Mouse (Mus musculus) MEL-GATA-1-ER (cell line): ENCODE measurements around the gene Stkld1.

ENCODE experiments used
- DNase-seq: peaks from one replicate; pipeline ENCODE4 v3.0.0-alpha.2; 2012; ENCODE audit warnings: low read depth; ENCODE audit errors: extremely low read depth

Gene Stkld1

DNA sequence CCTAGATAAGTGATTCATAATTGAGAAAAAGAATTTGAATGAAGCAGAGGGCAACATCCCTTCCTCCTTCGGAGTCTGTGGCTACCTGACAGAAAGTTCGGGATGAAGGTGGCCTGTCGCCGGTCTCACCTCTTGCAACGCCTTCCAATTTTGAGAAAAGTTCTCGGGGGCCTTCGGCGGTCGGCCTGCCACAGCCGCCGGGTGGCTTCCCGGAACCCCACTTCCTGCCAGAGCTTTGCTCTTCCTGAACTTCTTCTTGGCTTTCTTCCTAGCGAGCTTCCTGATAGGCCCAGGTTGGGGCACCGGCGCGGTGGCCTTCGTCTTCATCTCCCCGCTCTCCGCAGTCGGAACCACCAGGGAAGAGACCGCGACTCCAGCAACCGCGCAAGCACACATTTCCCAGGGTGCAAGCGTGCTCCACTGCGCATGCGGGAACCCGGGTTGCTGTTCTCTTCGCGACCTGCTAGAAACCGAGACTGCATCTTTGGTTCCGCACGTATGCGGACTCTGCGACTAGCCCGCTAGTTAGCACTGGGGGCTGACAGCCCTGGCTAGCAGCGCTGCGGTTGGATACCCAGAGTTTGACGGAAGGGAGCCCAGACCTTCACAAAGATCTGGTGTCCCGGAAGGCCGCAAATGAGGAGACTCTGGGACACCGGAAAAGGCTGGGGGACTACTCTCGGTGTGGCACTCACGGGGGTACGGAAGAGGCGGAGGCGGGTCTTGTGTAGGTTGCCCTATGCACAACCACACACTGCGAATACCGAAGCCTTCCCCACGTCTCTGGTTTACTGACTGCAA is 30.3 kb downstream of the Stkld1 start, which contains the start of gene Rexo4:
Rexo4 (minus strand) TSS at position 464 of the 801 bp plus-strand sequence.
- DNase-seq, result peak; percentile 88

DNA sequence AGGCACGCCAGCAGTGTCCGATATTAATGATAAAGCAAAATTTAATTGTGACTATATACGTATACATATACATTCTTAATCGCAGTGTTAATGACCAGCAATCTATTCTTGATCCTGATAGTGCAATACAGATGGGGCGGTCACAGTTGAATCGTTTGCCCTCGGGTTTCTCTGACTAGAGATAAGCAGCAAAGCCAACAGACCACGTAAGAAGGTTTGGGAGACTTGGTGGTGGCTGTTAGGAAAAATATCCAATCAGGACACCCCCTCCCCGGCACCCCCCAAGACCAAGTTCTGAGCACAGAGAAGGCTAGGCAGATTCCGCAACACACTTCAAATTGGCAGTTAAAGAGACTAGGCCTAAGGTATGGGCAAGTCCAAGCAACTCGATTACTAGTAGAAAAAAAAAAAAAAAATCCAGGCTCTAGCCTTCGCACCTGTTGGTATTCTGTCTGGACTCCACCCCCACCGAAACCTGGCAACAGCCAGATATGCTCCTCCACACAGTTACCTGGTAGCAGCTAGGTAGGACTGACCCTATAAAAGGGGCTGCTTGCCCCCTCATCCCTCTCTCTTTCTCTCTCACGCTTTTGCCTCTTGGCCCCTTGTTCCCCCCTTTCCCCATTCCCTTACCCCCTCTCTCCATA is 31.0 kb downstream of the Stkld1 start:
- DNase-seq, result no peak

DNA sequence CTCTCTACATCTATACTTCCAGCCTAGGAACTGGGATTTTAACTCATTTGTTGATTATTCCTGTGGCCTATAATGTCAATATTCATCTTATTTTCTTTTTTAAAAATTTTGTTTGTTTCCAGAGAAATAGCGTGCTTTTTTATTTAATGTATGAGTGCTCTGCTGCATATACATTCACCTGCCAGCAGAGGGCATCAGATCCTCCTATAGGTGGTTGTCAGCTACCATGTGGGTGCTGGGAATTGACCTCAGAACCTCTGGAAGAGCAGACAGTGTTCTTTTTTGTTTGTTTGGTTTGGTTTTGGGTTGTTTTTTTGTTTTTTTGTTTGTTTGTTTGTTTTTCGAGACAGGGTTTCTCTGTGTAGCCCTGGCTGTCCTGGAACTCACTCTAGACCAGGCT is 33.4 kb downstream of the Stkld1 start:
- no peak for DNase-seq

DNA sequence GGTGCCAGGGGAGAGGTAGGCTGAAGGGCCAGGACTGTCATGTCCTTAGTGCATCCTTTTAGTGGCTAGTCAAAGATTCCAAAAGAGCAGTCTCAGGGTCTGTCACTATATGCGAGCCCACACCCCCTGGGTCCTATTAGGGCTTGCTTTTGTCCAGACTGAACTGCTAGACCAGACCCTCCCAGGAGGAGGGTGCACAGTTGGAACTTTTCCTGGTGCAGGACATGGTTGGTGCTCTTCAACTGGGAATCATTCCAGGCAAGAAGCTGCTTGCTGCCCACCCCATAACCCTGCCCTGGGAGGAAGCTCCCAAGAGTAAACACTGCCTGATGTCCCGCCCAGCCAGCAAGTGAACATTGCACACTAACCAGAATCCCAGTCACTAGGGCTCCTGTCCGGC is 39.3 kb downstream of the Stkld1 start, which contains the start of gene Adamts13:
Adamts13 (plus strand) TSS at position 301 of the 400 bp plus-strand sequence.
- no peak for DNase-seq

DNA sequence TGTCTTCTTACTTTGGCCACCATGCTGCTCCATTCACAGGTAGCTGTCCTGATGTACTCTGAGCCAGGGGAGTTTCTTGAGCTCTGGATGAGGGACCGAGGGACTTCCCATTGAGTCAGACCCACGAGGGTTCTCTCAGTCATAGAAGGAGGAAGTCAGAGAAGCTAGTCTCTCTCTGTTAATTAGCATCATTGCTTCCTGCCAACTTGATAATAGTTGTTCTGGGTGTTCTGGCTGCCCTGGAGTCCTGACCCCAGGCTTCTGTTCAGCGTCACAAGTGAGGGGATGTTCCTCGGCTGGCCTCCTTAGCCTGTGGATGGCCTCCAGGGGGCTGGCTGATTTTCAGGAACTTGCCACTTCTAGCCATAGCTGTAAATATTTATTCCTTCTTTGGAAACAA is 40.1 kb downstream of the Stkld1 start:
- peak; percentile 37 for DNase-seq

DNA sequence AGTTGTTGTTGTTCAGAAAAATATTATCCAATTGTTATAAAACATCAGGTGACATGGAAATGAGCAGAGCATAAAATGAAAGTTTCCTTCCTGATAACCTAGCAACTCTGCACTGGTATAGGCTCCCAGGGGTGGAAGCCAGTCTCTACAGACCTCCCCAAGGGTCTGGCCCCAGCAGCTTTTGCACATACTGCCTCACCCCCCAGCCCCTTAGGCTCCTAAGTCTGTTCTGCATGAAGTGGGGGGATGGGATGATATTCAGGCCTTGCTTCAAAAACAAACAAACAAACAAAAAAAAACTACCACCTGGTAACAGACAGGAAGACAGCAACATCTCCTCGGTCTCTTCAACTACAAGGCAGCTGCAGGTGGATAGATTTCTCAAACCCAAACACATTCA is 46.5 kb downstream of the Stkld1 start:
- DNase-seq, result no peak

DNA sequence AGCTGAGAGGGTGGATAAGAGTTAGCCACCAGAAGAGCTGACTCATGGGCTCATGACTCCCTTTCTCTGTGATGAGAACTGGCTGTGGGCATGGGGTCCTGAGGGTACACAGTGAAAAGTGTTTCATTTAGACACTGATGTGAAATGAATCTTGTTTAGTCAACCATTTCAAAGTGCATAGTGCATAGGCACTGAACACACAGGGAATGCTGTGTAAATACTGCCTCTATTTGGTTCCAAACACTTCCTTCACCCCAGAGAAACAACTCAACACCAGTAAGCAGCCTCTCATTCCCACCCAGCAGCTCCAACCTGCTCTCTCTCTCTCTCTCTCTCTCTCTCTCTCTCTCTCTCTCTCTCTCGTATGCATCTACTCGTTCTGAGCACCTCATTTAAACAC is 50.3 kb downstream of the Stkld1 start:
- DNase-seq, result no peak

DNA sequence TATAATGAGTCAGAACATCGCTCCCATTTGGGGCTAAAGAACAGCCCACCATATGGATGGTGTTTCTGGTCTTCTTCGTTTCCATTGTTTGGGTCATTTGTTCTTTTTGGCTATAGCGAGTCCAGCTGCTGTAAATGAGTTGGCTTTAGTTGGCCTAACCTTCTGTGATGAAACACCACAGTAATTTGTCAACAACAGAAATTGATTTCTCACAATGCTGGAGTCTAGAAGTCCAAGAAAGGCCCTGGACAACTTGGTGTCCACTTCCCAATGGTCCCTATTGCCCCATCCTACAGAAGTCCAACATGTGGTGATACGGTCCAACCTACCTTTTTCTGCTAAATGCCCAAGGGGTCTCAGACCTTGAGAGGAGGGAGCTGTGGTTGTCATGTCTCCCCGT is 50.8 kb downstream of the Stkld1 start:
- no peak for DNase-seq

DNA sequence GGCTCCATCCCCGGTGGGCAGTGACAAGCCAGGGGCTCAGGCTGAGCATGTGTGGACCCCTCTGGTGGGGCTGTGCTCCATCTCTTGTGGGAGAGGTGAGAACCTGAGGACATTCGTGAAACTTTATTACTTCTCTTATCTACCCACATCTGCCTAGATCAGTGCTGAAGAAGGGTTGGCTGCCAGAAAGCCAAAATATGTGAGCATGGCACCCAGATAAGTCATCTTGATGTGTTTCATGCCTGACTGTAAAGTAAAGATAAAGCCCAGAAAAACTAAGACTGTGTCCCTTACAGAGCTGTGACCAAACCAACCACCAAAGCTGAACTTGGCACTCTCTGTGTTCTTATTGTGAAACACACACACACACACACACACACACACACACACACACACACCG is 60.1 kb downstream of the Stkld1 start:
- no peak for DNase-seq

DNA sequence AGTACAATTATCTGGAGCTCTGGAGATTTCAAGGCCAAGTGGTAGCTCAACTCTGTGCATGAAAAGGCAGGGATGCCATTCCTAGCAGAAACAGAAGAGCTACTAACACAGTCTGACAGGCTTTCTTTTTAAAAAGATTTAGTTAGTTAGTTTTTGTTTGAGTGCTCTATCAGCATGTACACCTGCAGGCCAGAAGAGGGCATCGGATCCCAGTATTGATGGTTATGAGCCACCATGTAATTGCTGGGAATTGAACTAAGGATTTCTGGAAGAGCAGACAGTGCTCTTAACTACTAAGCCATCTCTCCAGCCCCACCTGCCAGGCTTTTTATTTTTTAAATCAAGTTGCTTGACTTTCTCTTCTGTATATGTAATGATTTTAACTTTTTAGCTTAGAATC is 63.7 kb downstream of the Stkld1 start:
- peak; percentile 33 for DNase-seq

DNA sequence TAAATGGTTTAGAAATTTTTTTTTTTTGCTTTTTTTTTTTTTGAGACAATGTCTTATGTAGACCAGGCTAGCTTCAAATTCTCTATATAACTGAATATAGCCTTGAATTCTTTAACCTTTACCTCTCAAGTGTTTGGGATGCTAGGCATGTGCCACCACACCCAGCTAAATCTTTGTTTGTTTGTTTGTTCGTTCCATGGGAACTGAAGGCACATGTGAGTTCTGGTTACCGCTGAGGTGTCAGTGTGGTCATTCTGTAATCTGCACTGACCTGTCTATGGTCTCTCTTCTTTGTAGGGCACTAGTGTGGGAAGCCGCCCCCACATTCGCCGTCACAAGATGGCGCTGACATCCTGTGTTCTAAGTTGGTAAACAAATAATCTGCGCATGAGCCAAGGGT is 64.1 kb downstream of the Stkld1 start:
- peak; percentile 21 for DNase-seq
